Mouse (Mus musculus) adrenal gland, postnatal 4 days (tissue): ENCODE results near the gene Mlxip. TPM values are rescaled to one million over a fixed set of nuclear protein-coding genes. Genes with fewer than 3 reads are reported as not detected.

Experiments
- DNase-seq, 2 experiments: peaks; one replicate each; pipeline ENCODE4 v3.0.0; 2021 to 2022; ENCODE audit warnings: low spot score in 2 of 2, mixed read lengths in 2 of 2
- total RNA-seq, 2 experiments: library from RNA; stranded (reverse); gene quantifications; 2 replicates each; pipeline ENCODE4 v1.2.3; 2021

Gene Mlxip
- total RNA-seq, 2 experiments from 2014 or later: 30.2 to 35.1 TPM

- DNase-seq: no peak
Measured at GRCm38 (mm10) chr5:123381968-123382367, 12.6 kb upstream of the Mlxip start.

- no peak for DNase-seq
Measured at GRCm38 (mm10) chr5:123382686-123383085, 11.9 kb upstream of the Mlxip start.

GRCm38 (mm10) chr5:123388452-123388851, 6.1 kb upstream of the Mlxip start:
- no peak for DNase-seq

- no peak for DNase-seq
Measured at GRCm38 (mm10) chr5:123390536-123391441, 3.8 kb upstream of the Mlxip start.

GRCm38 (mm10) chr5:123391442-123391809, 3.2 kb upstream of the Mlxip start:
- DNase-seq: no peak

GRCm38 (mm10) chr5:123393786-123394302, 754 bp upstream of the Mlxip start:
- DNase-seq: no peak

- no peak for DNase-seq
Measured at GRCm38 (mm10) chr5:123394957-123395881, 621 bp downstream of the Mlxip start.

- no peak for DNase-seq
Measured at GRCm38 (mm10) chr5:123396901-123397464, 2.4 kb downstream of the Mlxip start.

- no peak for DNase-seq
Measured at GRCm38 (mm10) chr5:123397786-123398185, 3.2 kb downstream of the Mlxip start.

GRCm38 (mm10) chr5:123398856-123399498, 4.4 kb downstream of the Mlxip start:
- no peak for DNase-seq

GRCm38 (mm10) chr5:123404480-123404879, 9.9 kb downstream of the Mlxip start:
- DNase-seq: no peak

- no peak for DNase-seq
Measured at GRCm38 (mm10) chr5:123406952-123407351, 12.4 kb downstream of the Mlxip start.

- DNase-seq: no peak
Measured at GRCm38 (mm10) chr5:123408176-123408575, 13.6 kb downstream of the Mlxip start.

- no peak for DNase-seq
Measured at GRCm38 (mm10) chr5:123412193-123412592, 17.6 kb downstream of the Mlxip start.

GRCm38 (mm10) chr5:123413866-123414363, 19.3 kb downstream of the Mlxip start:
- DNase-seq: no peak

GRCm38 (mm10) chr5:123416149-123416548, 21.6 kb downstream of the Mlxip start:
- DNase-seq: no peak

- DNase-seq: no peak
Measured at GRCm38 (mm10) chr5:123416566-123417518, 22.2 kb downstream of the Mlxip start.

- DNase-seq: no peak
Measured at GRCm38 (mm10) chr5:123423885-123424284, 29.3 kb downstream of the Mlxip start.

- no peak for DNase-seq
Measured at GRCm38 (mm10) chr5:123427556-123427955, 33.0 kb downstream of the Mlxip start.
